ENCODE assay signal across 8 mouse cellular contexts in genomic region chr12:85705002-85705830, GRCm38 (mm10). TPM values are rescaled to one million over a fixed set of nuclear protein-coding genes. Genes with fewer than 3 reads are reported as not detected.
A peak's percentile ranks its signal among the peaks of the same experiment; 100 is the strongest.
DNase-seq lines count a peak whose midpoint lies in the region; ATAC-seq and TF ChIP-seq lines count a peak whose summit lies in the region.

No protein-coding gene starts in this region.

- ATAC-seq in activated CD4-positive, CD25-positive, alpha-beta regulatory T cell, adult 4 months: peak; percentile 71
- ATAC-seq in granulocyte monocyte progenitor cell, adult 5-6 weeks (replicated peaks; ENCODE audit: poor library complexity, severe bottlenecking): peak; percentile 86
- peak; percentile 92 for ATAC-seq in intestine, postnatal 0 days

- H3K4me3 ChIP-seq in intestine, postnatal 0 days (ENCODE audit: low read depth, low read length): peak overlapping the region; percentile 43

- WGBS in intestine, postnatal 0 days: 6% methylated on average over 20 of the region's 20 CpGs

- H3K27ac ChIP-seq in intestine, postnatal 0 days (ENCODE audit: low read depth, low read length): peak overlapping the region; percentile 88

- DNase-seq in embryo, embryonic 11.5 days (ENCODE audit: low read depth, low spot score): peak; percentile 37
- peak; percentile 41 to 54 for DNase-seq in left cerebral cortex, postnatal 36 days (ENCODE audit: low spot score in 2 of 2)
- peak; percentile 59 for DNase-seq in mesoderm, embryonic 11.5 days (ENCODE audit: low read depth, low spot score)
- peak; percentile 49 for DNase-seq in right cerebral cortex, postnatal 4 days
- DNase-seq in yolk sac, embryonic 10.5 days (ENCODE audit: low spot score): peak; percentile 82

- no peaks in the 10 kb centered on the region for H3K9me3 ChIP-seq in intestine, postnatal 0 days (ENCODE audit: control insufficient read depth)

- H3K4me2 ChIP-seq in intestine, postnatal 0 days (replicated peaks; ENCODE audit: low read depth): peak overlapping the region; percentile 87

- no peaks in the 10 kb centered on the region for H3K27me3 ChIP-seq in intestine, postnatal 0 days (replicated peaks; ENCODE audit: control insufficient read depth, insufficient read depth, low read length)

- TF ChIP-seq CTCF in intestine, postnatal 0 days (IDR thresholded peaks at IDR 0.05; ENCODE audit: low read depth): peak; percentile 49

- no peaks in the 10 kb centered on the region for H3K36me3 ChIP-seq in intestine, postnatal 0 days (ENCODE audit: control insufficient read depth, insufficient read depth)

- H3K4me1 ChIP-seq in intestine, postnatal 0 days (replicated peaks; ENCODE audit: control insufficient read depth, insufficient read depth, low read length): peaks cover 7% of the 10 kb centered on the region

- intact Hi-C loops in left cerebral cortex, postnatal 36 days (cut with DNase I): no loop called here

- peak overlapping the region; percentile 66 for H3K9ac ChIP-seq in intestine, postnatal 0 days (ENCODE audit: low read depth, low read length)

RNA-seq across cellular contexts. Expression of gene Batf, which starts 18.7 kb away (rescaled TPM):
- 100 to 1,000 TPM; 156 to 205 TPM for polyA plus RNA-seq in activated CD4-positive, CD25-positive, alpha-beta regulatory T cell, adult 4 months (2017; shearing (Covaris generic))
- 18.5 and 22.2 TPM in 2 replicates for total RNA-seq in granulocyte monocyte progenitor cell, adult 5-6 weeks (2014; fragmentation: Nextera tagmentation)
- 30.5 and 31.1 TPM in 2 replicates for total RNA-seq in granulocyte monocyte progenitor cell, adult 5-6 weeks (2017)
- polyA plus RNA-seq in intestine, postnatal 0 days (2015; fragmentation: Nextera tagmentation; extraction: Ambion mirVana): 2.5 and 3.0 TPM in 2 replicates
- 1 to 10 TPM in 1 of 2 experiments, under 1 TPM in 1; 0.44 to 1.2 TPM for total RNA-seq in left cerebral cortex, postnatal 36 days (2021)

RNA-seq across cellular contexts. Expression of gene Flvcr2, which starts 41.1 kb away (rescaled TPM):
- under 1 TPM; 0.48 to 0.60 TPM for polyA plus RNA-seq in activated CD4-positive, CD25-positive, alpha-beta regulatory T cell, adult 4 months (2017; shearing (Covaris generic))
- total RNA-seq in granulocyte monocyte progenitor cell, adult 5-6 weeks (2014; fragmentation: Nextera tagmentation): not detected in 2 replicates
- total RNA-seq in granulocyte monocyte progenitor cell, adult 5-6 weeks (2017): not detected in 2 replicates
- 12.2 and 14.9 TPM in 2 replicates for polyA plus RNA-seq in intestine, postnatal 0 days (2015; fragmentation: Nextera tagmentation; extraction: Ambion mirVana)
- 1 to 10 TPM; 2.2 to 2.3 TPM for total RNA-seq in left cerebral cortex, postnatal 36 days (2021)

Comparison
In these comparisons a context has a peak if more than half of its experiments do, and no peak if none do; other contexts are left out.
1. Peak in every context shown above with its lines: DNase-seq, ATAC-seq, H3K4me3 ChIP-seq and H3K27ac ChIP-seq.
2. RNA of gene Batf, which starts 18.7 kb away (total RNA-seq): 18.5 to 31.1 TPM in granulocyte monocyte progenitor cell, adult 5-6 weeks; 0.44 to 1.2 TPM in left cerebral cortex, postnatal 36 days; every median in the first group is over 4 times any median in the second.